9 mouse cellular contexts compared by ENCODE assay signal in genomic region chr8:54507428-54508095, GRCm38 (mm10). TPM values are rescaled to one million over a fixed set of nuclear protein-coding genes. Genes with fewer than 3 reads are reported as not detected.
A peak's percentile ranks its signal among the peaks of the same experiment; 100 is the strongest.
DNase-seq lines count a peak whose midpoint lies in the region; ATAC-seq lines count a peak whose summit lies in the region.
"Had no signal": no experiment of that assay in that cellular context is flagged by ENCODE, and none has a peak within 500 bp of the region (broad histone marks: within the 10 kb centered on the region; RNA-seq: fewer than 3 reads in every experiment).

No protein-coding gene starts in this region.

- no peak overlapping the region for H3K9ac ChIP-seq in intestine, embryonic 16.5 days (ENCODE audit: low read depth, low read length)
- H3K9ac ChIP-seq: limb, embryonic 12.5 days had no signal

- H3K27me3 ChIP-seq in intestine, embryonic 16.5 days (replicated peaks; ENCODE audit: control insufficient read depth, insufficient read depth, low read length) = no peaks in the 10 kb centered on the region
- H3K27me3 ChIP-seq: limb, embryonic 12.5 days had no signal

- peaks cover 4% of the 10 kb centered on the region; the same call in 1 of the 2 replicates for H3K4me1 ChIP-seq in intestine, embryonic 16.5 days (ENCODE audit: control insufficient read depth, insufficient read depth, low read length)
- H3K4me1 ChIP-seq: limb, embryonic 12.5 days had no signal

- no peaks in the 10 kb centered on the region for H3K9me3 ChIP-seq in intestine, embryonic 16.5 days (ENCODE audit: control insufficient read depth, low read length)
- H3K9me3 ChIP-seq: limb, embryonic 12.5 days had no signal

- no peak overlapping the region for H3K27ac ChIP-seq in intestine, embryonic 16.5 days (ENCODE audit: low read length)
- H3K27ac ChIP-seq: limb, embryonic 12.5 days had no signal

- no peak overlapping the region for H3K4me2 ChIP-seq in intestine, embryonic 16.5 days (ENCODE audit: low read depth, low read length)

- no peaks in the 10 kb centered on the region for H3K36me3 ChIP-seq in intestine, embryonic 16.5 days (ENCODE audit: control insufficient read depth, insufficient read depth, low read length)
- H3K36me3 ChIP-seq: limb, embryonic 12.5 days had no signal

- ATAC-seq in intestine, embryonic 16.5 days = peak; percentile 83
- peak; percentile 64 for ATAC-seq in megakaryocyte-erythroid progenitor cell, adult 5-6 weeks (replicated peaks; ENCODE audit: low FRiP score, low TSS enrichment, poor library complexity, severe bottlenecking)

- WGBS in intestine, embryonic 16.5 days = 28% methylated on average over 6 of the region's 6 CpGs

- intact Hi-C loops in left cerebral cortex, postnatal 10 days (cut with DNase I) = loop anchor here (2.0 kb wide), 1 partner anchor 153 kb away; no protein-coding TSS in a partner anchor

- peak; percentile 59 for DNase-seq in R1 (ENCODE audit: low read depth, low spot score)
- DNase-seq in cerebellum, adult 9-11 months = peak; percentile 61
- DNase-seq in frontal cortex, postnatal 25 days (ENCODE audit: low spot score in 2 of 2) = peak; percentile 68 to 81
- DNase-seq in left cerebral cortex, postnatal 10 days (ENCODE audit: extremely low spot score in 1 of 2, low spot score in 2 of 2) = peak; percentile 77 to 91
- DNase-seq in right cerebral cortex, postnatal 10 days (ENCODE audit: low spot score in 2 of 2) = peak; percentile 92
- DNase-seq in urinary bladder, postnatal 4 days (ENCODE audit: low spot score in 2 of 2) = peak; percentile 32 to 70

- H3K4me3 ChIP-seq in intestine, embryonic 16.5 days (ENCODE audit: low read length) = no peak overlapping the region
- H3K4me3 ChIP-seq: limb, embryonic 12.5 days had no signal

RNA-seq across cellular contexts. Expression of gene Asb5, which starts 21.8 kb away (rescaled TPM):
- polyA plus RNA-seq in intestine, embryonic 16.5 days (2015; fragmentation: Nextera tagmentation; extraction: Ambion mirVana) = 3.0 and 3.6 TPM in 2 replicates
- 1 to 10 TPM; 1.9 to 2.1 TPM for total RNA-seq in left cerebral cortex, postnatal 10 days (2021)
- not detected in 2 replicates for total RNA-seq in megakaryocyte-erythroid progenitor cell, adult 5-6 weeks (2014; fragmentation: Nextera tagmentation)
- total RNA-seq in megakaryocyte-erythroid progenitor cell, adult 5-6 weeks (2017) = not detected in 2 replicates

RNA-seq across cellular contexts. Expression of gene Spcs3, which starts 22.2 kb away (rescaled TPM):
- 88.6 and 89.9 TPM in 2 replicates for polyA plus RNA-seq in intestine, embryonic 16.5 days (2015; fragmentation: Nextera tagmentation; extraction: Ambion mirVana)
- 10 to 100 TPM; 47.5 to 51.0 TPM for total RNA-seq in left cerebral cortex, postnatal 10 days (2021)
- total RNA-seq in megakaryocyte-erythroid progenitor cell, adult 5-6 weeks (2014; fragmentation: Nextera tagmentation) = 110 and 122 TPM in 2 replicates
- total RNA-seq in megakaryocyte-erythroid progenitor cell, adult 5-6 weeks (2017) = 117 and 132 TPM in 2 replicates
